Mouse (Mus musculus) cerebellum, adult 2 months (tissue): ENCODE measurements around the gene Clip4.

Source experiments
- CTCF ChIP-seq: fragments of 200-500 bp; IDR thresholded peaks from 2 replicates; pipeline ENCODE4 v1.5.1; 2011; ENCODE audit warnings: low read depth, mild to moderate bottlenecking, control low read depth, low read length, moderate library complexity, borderline replicate concordance; ENCODE audit not compliant: insufficient read depth
- POLR2A ChIP-seq: fragments of 200-500 bp; IDR thresholded peaks from 2 replicates; pipeline ENCODE4 v1.6.1; 2011; ENCODE audit warnings: low read length, control low read depth, borderline replicate concordance; ENCODE audit not compliant: insufficient read depth

DNA sequence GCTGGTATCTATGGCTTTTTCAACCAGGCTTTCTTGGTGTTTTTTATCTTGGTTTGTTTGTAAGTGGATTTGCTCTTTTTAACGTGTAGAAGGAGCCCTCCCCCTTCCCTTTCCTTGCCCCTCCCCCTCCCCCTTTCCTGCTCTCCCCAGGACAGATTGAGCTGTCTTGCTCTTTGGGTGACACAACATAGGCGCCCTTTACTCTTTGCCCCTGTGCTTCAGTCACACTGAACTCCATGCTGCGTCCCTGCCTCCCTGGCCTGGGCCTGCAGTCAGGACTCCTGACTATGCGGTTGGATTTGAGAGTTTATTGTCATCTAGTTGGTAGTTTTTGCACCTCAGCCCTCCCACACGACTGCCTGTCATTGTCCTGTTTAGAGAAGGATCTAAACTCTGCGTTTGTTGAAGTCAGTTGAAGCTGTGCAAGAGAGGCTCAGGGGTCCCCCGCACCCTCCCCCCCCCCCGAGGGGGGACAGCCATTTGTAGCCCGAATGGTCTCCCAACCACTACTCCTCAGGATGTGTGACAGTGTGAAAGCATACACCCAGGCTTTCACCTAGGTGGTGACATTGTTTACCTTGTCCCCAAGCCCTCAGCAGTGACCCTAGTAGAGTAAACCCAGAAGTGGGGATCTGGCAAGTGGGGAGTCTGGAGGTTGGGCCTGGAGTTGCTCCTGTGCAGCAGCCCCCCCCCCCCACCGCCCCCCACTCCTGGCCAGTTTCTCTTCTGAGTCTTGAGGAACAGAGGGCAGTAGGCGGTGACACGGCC lies 60.6 kb downstream of the Clip4 start:
- TF ChIP-seq CTCF (no peak), POLR2A (no peak)
